Mouse (Mus musculus): ENCODE data around the gene 1110002E22Rik.

Gene 1110002E22Rik

DNA sequence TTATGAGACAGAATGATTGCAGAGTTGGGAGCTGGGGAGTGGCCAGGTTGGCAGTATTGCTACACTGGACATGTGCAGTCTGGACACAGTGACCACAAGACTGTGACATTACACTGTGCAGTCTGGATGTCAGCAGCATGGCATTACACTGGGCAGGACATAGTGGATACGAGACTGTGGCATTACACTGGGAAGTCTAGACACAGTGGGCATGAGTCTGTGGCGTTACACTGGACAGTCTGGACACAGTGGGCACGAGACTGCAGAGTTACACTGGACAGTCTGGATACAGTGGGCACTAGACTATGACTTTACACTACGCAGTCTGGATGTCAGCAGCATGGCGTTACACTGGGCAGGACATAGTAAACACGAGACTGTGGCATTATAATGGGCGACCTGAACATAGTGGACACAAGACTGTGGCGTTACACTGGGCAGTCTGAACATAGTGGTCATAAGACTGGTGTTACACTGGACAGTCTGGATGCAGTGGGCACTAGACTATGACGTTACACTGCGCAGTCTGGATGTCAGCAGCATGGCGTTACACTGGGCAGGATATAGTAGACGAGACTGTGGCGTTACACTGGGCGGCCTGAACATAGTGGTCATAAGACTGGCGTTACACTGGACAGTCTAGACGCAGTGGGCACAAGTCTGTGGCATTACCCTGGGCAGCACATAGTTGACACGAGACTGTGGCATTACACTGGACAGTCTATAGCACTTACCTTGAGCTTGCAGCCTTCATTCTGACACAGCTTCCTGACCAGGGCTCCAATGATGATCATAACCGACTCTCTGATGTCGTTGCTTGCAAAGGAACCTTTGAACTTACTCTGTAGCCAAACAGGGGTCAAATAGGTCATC is 46.3 kb downstream of the 1110002E22Rik start:
- no peak for DNase-seq

DNA sequence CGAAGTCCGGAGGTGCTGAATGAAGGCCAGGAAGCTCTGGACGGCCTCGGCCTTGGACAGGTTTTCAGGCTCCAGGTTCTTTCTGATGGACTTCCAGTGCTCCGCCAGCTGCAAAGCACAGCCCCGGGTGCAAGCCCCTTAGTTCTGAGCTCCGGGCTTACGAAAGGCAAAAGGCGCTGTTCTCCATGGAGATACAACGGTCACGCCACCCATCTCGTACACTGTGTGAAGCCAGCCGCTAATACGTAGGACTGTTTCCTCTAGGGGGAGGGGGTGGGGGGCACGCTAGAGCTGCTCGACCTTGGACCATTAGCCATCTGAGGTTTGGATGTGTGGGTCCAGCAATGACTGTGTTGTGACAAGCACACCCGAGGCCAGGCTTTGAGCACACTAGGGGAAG is 49.3 kb downstream of the 1110002E22Rik start:
- DNase-seq = no peak

DNA sequence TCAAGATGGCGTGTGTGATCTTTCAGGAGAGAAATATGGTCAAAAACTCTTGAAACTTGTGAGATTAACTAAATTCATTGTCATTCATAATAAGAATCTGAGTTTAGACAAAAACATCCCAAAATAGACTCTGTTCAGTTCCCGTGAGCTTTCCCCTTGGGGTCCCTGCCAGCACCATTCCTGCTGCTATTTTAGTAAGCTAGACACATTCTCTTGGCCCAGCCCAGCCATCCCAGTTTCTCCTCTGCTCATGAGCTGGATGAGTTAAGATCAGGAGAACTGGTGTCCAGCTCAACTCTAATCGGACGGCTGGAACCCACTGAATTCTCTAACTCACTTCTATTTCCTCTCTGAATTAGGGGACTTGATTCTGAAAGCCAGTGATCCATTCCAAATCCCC is 52.0 kb downstream of the 1110002E22Rik start:
- DNase-seq = no peak

DNA sequence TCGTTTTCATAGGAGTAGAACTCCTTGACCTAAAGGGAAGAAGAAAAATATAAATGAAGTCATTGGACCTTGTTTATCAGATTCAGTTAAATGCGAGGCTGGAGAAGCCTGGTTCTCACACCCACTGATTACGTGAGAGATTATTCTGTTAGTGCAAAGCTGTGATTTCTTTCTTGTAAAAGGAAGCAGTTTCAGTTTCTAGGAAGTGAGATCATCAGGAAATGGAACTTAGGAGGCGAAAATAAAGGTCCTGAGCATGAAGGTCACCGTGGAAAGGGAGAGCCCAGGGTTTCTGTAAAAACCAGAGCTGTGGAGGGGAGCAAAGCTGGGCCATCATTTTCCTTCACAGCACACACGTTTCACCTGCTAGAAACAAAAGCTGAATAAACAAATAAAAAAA is 53.5 kb downstream of the 1110002E22Rik start:
- DNase-seq = no peak

DNA sequence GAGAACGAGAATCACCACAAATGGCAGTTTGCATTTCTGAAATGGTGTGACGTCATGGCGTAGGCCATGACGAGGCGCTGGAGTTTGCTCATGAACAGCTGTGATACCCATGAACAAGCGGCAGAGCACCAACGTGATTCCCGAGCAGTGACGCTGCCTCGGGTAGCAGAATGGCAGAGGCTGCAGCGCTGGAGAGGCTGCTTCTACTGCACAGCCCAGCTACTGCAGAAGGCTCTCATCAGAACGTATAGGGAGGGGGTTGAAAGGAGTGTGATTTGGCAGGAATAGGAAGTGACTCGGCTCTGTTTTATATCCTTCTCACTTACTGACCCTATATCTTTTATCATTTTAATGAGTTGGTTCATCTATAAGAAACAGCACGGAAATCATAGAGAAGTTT is 54.0 kb downstream of the 1110002E22Rik start:
- no peak for DNase-seq

DNA sequence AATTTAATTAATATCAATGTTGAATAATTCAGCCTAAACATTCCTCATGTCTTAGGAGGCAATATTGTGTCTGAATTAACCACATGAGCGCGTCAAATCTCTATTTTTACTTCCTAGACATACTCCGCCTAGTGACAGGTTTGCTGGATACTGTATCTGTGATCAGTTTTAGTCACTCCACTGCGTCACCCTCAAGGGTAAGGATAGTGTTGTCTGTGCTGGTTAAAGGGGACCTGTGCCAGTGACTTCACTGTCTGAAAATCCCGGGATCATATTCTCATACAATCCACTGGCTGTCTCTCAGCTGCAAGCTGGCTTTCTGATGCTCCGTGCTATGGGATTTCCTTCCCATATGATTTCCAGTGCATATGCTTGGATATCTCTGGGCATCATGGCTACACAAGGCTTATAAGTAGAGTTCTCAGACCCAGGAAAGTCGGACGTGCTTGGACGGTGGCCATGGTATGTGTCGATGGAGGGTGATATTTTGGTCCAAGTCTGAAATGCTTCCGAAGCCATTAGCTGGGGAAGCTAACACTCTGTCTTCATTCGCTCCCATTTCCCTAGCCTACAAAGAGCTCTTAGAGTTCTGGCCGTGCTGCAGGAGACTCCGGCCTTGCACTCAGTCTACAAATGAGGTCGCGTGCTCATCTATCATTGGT is 54.7 kb downstream of the 1110002E22Rik start:
- no peak for DNase-seq

DNA sequence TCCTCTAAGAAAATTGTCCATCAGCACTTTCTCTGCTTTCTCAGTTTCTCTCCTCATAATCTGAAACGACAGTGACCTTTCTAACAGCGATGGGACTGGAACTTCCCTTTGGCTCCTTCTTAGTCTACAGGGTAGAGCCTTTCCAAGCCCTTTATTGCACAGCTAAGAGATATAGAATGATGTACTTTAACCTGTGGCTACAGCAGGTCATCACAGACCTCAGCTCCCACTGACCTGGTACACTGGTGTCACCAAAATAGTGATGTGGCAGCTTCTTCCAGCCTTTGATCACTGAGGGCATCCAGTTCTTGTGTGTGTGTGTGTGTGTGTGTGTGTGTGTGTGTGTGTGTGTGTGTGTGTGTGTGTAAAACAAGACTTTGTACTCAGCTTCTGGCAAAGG is 56.6 kb downstream of the 1110002E22Rik start:
- no peak for DNase-seq

DNA sequence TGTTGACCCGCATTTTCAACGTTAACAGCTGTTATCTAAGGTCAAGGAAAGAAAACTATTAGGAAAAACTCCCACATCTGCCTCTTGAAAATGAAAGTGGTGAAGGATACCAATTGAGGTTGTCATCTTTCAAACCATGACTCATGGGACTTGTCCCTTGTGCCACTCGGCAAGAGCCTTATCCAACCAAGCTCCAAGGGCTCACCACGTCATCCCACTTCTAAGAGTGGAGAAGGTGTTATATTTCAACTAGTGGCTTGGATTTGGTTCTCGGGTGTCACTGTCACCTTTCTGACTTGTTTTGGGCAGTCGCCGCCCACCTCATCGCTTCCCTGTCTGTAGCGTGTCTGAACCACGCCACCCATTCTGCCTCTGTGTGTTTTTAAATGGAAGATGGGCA is 59.0 kb downstream of the 1110002E22Rik start:
- no peak for DNase-seq

DNA sequence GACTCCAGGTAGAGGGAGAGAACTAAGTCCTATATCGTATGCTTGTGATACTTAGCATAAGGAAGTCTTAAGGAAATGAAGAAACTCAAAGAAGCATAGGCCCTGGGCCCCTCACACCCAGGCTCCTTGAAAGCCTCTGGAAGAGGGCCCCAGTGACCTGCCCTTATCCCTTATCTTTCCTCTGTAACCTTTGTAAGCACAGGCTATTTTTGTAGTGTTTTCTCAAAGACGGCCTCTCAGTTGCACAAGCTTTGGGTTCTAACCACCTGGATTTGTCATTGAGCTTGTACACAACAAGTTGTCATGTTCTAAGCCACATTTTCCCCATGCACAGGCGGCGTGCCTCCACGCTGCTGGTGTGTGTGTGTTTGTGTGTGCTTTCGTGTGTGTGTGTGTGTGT is 64.3 kb downstream of the 1110002E22Rik start:
- no peak for DNase-seq

DNA sequence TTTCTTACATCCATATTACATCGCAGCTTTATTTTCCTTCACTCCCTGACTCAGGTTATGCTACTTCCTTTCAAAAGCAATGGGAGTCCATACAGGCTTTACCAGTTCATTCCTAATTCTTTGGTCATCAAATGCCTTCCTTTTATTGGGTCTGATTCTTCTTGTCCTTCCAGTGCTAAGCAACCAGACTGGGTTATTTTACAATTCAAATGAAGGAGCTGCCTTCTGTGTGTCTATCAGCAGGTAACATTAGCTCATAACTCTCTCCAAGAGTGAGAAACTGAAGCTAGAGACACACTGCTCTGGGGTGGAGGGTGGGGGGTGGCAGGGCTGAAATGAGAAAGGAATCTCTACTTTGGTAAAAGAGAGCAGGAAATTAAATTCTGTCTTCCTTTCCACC is 65.8 kb downstream of the 1110002E22Rik start:
- DNase-seq = no peak

Data from kidney, adult 9 months (tissue).